Mouse (Mus musculus) megakaryocyte progenitor cell, adult 5-6 weeks (primary cell): ENCODE measurements around the gene Madd. TPM values are rescaled to one million over a fixed set of nuclear protein-coding genes. Genes with fewer than 3 reads are reported as not detected.
A peak's percentile ranks its signal among the peaks of the same experiment; 100 is the strongest.

Source experiments
- ATAC-seq: replicated peaks from 2 replicates; pipeline ENCODE4 v1.8.0; 2016; ENCODE audit warnings: mild to moderate bottlenecking, moderate TSS enrichment, inconsistent platforms; ENCODE audit not compliant: poor library complexity
- total RNA-seq, 2 experiments: library from RNA; stranded (forward) in 1 of 2; stranded (reverse) in 1 of 2; fragments of 157-497, 149-512 nt in 1 of 2; fragments of 200-1000 nt in 1 of 2; gene quantifications; 2 replicates each; pipeline versions ENCODE4 v1.2.3 to v1.2.4; 2015 to 2017

Gene Madd
- total RNA-seq (2015) (15.8 and 19.9 TPM in 2 replicates), total RNA-seq (2017) (27.3 and 34.4 TPM in 2 replicates)

DNA sequence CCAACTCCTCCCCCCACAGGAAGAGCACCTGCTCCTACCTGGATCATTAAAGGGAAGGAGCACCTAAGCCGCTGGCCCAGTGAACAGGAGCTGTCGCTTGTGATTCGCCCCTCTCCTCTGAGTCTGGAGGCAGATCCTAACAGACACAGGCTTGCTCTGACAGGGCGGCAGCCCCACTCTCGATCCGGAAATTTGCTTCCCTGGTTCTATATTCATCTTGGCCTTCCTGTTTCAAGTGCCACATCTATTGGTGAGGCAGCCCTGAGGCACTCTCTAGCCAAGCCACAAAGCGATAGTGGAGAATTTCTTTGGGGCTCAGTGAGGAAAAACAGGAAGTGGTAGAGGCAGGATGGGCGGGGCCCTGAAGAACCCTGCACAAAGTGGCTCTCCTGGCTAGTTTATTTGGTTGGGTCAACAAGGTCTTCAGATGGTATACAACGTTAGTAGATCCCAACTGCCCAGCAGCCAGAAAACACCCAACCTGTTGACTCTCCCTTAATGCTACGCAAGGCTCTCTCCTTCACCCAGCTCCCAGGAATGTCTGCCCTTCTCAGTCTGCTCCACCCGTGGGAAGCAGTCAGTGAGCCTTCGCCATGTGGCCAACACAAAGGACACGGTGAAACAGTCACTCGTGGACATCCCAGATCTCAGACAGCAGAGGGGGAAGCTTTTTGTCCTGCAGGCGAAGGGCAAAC is at the start of gene Madd:
Gene Madd, minus strand, starts transcription at position 127 of the 695 bp plus-strand sequence.
- ATAC-seq, result peak; percentile 71

DNA sequence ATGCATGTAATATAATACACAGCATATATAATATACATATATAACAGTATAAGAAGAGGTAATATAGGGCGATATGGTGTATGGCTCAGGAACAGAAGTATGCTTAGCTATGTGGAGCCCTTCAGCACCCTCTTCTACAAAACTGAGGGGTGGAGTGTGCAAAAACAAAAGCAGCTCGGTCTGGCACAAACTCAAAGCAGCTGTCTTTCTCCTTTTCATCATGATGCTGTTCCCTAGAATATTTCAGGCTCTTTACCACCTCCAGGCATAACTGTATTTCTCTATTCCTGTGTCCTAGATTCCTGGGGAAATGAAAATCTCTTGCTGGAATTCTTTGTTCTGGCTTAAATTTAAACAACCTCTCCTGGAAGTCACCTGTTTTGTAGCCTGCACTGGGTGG is 46.1 kb upstream of the Madd start:
- ATAC-seq, result no peak

DNA sequence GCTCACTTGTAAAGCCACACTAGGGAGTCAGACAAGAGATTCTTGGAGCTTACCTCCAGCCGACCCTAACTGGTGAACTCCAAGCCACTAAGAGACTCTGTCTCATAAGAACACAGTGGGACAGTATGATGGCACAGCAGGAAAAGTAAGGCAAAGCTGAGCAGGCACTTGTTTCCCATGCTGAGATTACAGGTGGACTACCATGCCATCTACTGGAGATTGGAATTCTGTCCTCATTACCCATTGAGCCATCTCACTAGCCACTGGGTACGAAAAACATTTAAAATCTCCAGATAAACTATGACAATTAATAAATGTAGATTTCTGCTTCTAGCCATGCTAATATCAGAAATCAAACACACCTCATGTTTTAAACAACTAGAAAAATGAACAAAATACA is 40.0 kb upstream of the Madd start:
- no peak for ATAC-seq

DNA sequence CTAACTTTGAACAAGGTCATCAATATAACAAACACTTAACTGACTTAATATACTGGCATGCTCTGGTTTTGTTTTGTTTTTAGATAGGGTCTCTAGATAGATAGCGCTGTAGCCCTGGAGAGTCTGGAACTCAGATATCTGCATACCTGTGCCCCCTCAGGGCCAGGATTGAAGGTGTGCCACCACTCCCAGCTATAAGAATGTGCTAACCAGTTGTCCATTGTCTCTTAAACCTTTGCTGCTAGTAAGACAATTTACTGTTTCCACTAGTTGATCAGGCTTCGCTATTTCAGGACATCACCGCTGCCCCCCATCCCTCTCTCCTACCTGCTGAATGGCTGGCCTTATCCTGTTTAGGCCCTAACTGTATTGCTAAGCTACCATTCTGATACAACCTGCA is 36.9 kb upstream of the Madd start:
- no peak for ATAC-seq

DNA sequence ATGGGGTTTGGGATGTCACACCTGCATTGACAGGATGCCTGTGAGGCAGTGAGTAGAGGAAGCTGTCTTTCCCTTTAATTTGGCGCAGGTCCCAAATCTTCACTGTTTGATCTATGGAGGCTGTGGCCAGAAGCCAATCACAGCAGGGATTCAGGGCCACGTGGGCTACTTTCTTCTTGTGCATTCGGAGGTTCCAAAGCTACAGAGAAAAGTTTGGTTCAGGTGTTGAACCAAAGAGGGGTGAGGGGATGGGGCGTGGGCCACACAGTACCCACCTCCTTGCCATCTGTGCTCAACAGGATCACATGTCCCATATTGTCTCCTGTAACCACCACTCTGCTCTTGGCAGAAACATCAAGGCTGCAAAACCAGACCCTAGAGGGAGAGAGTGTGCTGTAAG is 33.4 kb upstream of the Madd start:
- no peak for ATAC-seq

DNA sequence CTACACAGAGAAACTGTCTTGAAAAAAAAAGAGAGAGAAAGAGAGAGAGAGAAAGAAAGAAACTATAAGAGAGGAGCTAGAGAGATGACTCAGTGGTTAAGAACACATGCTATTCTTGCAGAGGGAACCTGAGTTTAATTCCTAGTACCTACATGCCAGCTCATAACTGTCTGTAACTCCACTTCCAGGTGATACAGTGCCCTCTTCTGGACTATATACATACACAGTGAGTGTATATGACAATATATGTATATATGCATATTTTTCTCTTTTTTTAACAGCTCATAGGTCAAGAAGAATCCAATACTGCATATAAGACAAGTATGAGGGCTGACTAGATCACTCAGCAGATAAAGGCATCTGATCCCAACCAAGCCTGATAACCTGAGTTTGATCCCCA is 29.7 kb upstream of the Madd start:
- ATAC-seq, result 0 out of 2 replicates have a peak, but pooled peaks have one; percentile 31

DNA sequence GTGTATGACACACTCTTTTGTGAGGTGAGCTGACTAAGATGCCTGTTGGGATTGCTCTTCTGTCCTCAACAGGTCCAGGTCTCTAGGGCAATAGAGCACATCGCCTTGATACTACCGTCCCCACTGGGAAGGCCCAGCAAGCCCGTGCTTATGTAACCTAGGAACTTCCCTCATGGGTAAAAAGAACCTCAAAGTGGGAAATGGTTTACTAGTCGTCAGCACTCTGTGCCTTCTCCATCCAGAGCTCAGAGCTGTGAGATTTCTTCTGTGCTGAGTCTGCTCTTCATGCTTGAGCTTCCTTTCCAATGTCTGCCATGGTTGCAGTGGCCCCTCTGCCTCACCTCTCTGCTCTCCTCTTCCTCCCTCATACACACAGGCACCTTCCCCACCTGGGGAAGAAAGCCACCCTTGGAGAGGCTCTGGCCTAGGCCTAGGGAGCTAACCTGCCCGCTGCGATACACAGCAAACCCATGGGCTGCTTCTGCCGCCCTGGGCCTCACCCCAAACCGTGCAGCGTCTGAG is 22.7 kb upstream of the Madd start:
- no peak for ATAC-seq

DNA sequence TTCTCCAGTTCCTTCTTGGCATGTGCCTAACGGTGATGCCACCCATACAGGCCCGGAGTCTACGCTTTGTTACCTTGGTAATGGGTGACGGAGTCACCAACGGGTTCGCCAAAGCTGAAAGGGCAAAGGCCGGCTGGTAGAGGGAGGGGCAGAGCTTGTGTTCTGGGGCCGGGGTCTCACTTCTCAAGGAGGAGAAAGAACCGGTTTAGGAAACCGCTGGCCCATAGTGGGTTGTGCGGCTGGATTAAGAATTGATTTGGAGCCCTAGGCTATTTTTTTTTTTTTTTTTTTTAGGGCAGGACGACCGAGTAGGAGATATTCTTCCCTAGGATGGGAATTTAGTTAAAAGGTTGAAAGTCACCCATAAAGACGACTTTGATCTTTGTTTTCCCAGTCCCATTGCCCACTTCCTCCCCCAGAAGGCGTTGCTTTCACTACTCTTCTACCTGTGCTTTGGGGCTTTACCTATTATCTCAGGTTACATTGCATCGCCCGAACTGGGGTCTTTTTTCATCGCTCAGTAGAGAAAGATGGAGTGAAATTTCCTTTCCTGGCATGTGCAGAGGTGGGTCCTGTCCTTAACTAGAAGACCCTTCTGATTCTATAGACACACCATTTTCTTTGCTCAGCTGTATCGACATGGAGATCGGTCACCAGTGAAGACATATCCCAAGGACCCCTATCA is 19.5 kb upstream of the Madd start:
- ATAC-seq, result no peak

DNA sequence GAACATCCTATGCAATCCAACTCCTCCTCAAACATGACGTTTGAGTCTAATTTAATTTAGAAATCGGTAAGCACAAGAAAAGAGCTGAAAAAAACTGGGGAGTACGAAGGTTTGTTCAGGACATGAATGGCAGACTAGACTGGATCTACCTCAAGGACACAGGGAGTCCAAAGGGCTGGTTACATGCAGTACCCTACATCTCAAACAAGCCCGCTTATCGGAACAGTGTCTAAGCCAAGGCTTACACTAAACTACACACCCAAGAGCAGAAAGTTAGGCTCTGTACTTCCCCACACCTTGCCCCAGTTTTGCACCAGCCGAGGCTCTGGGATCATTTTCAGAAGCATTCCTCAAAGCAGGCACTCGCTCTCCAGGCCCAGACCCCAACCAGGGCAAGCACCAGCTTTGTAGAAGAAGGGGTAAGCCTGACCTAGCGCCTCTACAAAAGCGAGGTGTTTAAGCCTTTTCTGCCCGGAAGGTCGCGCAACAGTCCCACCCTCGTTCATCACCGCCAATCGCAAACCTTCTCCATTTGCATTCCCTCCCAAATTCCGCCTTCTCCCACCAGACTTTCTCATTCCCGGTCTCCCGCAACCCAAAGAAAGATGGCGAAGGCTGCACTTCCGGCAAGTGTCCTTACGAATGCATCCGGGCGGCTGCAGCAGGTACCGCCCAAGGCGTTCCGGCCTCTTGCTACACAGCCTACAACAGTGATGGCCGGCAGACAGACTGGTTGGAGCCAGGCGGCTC is 18.8 kb upstream of the Madd start, which contains the start of the genes Nr1h3 and Acp2:
Gene Nr1h3, minus strand, starts transcription at position 613 of the 750 bp plus-strand sequence.
Gene Acp2, plus strand, starts transcription at position 664 of the 750 bp plus-strand sequence.
- peak; percentile 98 for ATAC-seq

DNA sequence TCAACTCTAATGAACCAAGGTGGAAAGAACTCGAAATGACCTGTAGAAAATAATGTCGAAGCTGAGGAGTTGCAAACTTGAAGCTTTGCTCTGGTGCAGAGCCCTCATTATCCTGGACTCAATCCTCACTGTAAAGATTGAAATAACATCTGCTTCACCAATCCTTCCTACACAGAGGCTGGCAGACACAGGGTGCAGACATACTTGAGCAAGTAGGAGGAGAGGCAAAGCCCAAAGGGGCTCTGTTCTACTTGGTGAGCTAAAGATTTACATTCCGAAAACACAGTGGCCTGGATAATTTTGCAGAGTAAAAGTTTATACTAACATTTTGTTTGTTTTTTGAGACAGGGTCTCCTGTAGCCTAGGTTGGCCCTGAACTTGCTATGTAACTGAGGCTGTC is 15.3 kb upstream of the Madd start:
- ATAC-seq, result no peak

DNA sequence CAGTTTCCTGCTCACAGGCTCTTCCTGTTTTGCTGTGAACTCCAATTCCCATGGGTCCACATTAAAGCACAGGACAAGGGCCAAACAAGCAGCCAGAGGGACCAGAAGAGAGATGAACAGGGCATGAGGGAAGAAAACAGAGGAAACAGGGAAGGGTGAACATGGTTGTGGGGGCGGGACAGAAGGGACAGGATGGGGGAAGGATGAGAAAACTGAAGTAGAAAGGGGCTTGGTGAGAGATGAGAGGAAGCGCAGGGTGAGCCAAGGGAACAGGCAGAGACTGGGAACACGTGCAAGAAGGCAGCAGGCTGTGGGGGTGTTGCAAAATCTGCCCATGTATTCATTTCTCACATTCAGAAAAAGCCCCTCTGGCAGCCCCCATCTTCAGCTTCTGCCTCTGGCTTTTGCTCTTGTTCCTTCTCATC is 13.0 kb upstream of the Madd start:
- ATAC-seq, result peak; percentile 29; the same call in 1 of the 2 replicates

DNA sequence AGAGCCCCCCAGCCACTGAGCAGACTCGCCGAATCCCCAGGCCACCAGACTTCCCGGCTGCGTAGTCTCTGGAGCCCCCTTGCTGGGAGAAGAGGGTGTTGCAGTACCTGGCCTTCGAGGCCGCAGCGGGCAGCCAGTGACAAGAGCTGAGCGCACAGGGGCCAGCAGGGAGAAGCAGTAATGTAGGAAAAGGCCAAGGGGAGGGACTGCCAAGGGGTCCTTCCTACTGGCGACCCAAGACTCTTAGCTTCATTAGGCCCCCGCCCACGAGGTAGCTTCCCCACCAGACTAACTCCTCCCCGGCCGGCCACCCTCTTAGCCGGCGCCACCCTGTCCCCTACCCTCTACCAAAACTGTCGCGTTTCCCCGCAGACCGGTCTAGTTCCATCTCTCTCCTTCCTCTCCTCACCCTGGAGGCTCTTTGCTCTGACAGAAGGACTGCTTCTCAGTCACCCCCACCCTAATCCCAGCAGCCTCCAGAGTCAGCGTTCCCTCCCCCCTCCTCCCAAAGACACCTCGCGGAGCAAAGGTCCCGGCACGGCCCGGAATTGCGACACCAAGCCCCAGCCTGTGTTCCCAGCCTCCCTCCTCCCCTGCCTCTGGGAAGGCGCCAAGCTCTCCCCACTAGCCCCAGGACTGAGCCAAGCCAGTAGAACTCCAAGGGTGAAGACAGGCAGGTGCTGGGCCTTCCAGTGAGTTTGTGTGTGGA is 11.1 kb upstream of the Madd start:
- peak; percentile 95 for ATAC-seq

DNA sequence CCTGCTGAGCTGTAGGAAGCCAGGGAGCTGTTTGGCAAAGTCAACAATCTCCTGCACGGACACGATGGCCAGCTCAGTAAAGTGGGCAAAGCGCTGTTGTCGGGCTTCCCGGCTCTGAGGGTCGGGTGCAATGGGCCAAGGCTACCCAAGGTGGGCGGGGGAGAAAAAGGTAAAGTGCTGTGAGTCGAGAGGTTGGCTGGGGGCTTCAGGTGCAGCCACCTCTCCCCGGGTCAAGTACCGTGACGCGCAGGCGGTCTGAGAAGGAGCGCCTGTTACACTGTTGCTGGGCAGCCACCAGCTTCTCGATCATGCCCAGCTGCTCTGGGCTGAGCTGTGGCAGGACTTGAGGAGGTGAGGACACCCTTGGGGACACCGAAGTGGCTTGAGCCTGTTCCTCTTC is 6.9 kb upstream of the Madd start:
- ATAC-seq, result no peak

DNA sequence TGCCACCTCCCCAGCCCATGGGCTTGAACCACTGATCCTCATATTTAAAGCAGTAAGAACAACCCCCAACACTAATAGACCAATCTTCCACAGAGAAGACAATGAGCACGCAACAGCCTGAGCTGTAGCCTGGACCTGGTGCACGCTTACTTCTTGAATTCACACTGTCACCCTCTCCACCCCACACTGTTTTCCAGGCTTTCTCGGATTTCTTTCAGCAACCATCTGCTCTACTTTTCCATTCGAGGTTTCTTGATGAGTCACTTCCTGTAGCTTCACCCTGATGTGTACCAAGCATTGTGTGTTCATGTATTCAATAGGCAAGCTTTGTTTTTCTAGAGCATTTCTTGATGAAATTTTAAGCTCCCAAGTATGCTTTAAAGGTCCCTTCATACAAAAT is 3.8 kb upstream of the Madd start:
- no peak for ATAC-seq

DNA sequence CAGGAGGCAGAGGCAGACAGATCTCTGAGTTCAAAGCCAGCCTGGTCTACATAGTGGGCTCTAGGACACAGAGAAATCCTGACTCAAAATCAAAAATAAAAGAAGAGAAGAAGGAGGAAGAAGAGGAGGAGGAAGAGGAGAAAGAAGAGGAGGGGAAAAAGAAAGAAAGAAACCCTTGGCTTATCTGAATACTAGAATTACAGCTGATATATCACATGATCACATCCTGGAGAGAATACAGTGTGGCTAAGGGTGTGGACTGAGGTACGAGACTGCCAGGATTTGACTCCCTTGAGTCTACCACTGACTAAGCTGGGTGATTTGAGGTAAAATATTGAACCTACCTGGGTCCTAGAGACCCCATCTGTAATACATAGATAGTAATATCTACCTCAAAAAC is 2.6 kb upstream of the Madd start:
- ATAC-seq, result no peak

DNA sequence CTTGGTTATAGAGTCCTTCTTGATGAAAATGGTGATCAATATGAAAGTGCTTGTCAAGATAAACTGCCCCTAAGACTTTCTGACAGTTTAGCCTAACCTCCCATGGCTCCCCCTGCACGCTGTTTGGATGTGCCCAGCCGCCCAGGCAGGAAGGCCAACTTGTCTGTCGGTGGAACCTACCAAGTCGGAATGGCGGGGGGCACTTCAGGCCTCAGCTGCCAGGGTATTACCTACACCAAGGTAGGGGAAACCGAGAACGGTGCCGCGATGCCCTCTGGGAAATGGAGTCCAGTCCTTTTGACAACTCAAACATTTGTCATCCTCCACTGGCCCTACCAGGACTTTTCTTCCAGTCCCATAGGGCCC is 506 bp downstream of the Madd start:
- ATAC-seq, result peak; percentile 90

DNA sequence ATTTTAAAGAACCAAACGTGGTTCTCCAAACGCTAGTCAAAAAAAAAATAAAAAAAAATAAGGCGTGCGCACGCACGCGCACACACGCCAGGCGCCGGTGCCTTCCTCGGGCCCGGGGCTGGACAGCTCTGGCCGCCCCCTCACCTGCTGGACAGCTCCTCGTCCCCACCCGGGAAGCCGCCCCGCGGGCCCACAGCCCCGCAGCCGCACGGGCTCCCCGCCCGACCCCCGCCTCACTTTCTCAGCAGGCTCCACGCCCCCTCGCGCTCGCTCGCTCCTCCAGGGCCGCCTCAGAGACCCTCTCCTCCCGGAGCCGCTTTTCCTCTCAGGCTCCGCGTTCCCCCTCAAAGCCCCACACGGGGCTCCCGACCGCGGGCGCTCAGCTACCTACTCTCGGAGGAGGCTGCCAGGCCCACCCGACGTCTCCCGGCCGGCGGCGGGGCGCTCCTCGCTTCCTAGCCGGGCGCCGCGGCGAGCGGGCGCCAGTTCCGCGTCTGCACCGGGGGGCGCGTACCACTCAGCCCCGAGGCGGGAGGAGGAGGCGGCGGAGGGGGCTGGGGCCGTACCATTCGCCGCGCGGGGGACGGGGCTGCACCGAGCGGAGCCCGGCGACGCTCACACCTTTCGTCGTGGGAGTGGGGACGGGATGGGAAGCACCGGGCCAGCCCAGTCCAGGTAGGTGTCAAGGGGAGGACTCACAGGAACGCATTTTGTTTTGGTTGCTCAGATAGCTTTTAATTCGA is 1.1 kb downstream of the Madd start:
- peak; percentile 71 for ATAC-seq

DNA sequence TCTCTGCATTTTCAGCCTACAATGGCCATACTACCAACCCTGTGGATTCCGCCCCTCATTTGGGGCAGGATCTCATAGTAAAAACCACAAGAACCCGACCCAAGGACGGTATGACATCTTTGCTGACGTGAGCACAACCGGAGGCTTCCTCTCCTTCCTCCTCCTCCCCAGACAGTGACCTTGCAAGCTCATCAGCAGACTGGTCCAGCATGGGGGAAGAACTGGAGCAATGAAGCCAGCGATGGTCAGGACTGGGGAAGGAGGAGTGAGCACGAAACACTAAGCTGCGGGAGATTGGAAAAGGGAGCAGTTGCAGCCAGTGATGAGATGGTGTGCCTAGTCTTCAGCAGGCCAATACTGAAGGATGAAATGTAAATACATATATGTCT is 1.6 kb downstream of the Madd start:
- ATAC-seq, result no peak

DNA sequence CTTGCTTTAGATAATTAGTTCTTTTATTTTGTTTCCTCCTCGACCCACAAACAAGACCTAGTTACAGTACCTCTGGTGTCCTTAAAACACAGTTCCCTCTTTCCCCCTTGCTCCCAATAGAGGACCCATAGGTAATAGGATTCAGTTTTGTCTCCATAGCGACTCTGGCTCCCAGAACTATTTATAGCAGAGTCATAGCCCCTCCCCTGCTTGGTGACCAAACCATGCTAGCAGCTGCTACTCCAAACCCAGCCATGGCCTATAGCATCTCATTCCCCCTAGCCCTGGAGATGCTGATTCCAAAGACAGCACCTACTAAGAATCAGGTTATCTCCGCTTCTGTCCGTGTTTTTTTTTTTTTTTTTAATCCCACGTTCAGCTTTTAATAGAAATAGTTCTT is 2.9 kb downstream of the Madd start:
- no peak for ATAC-seq

DNA sequence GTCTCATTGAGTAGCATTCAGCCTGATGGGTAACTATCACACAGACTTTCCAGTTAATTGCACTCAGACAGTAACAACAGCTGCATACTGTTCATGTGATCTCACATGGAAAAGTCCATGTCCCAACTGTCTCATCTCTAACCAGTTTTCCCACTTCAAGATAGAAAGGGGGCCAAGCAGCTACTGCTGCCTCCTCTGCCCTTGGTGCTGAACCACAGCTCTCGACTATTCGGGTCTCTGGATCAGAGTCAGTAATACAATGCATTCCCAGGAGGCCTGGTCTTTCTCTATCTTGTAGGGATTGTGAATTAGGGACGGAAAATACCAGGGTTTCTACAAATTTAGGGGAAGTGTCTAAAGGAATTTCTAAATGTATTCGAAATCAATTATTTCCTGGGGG is 3.8 kb downstream of the Madd start:
- no peak for ATAC-seq
